Mouse (Mus musculus) embryo, embryonic 10.5 days (tissue): ENCODE measurements around the gene Asic1.
"Not testable (repeated sequence)": the region's sequence is repeated elsewhere in the genome, so short reads cannot be mapped to it uniquely, and the experiment has no call there.

Experiments used
- DNase-seq: peaks from one replicate; pipeline ENCODE4 v3.0.0-alpha.2; 2015; ENCODE audit warnings: low spot score

Asic1 gene

GRCm38 (mm10) chr15:99719865-99720264 lies 49.7 kb downstream of the Asic1 start:
- DNase-seq: no peak

- no peak for DNase-seq
Measured at GRCm38 (mm10) chr15:99721921-99722743, 52.0 kb downstream of the Asic1 start.

- no peak for DNase-seq
Measured at GRCm38 (mm10) chr15:99723120-99723514, 52.9 kb downstream of the Asic1 start.

- DNase-seq: peak; percentile 63
Measured at GRCm38 (mm10) chr15:99723515-99724291, 53.5 kb downstream of the Asic1 start.

- DNase-seq: peak; percentile 86
Measured at GRCm38 (mm10) chr15:99724292-99725021, 54.3 kb downstream of the Asic1 start.

- peak; percentile 99 for DNase-seq
Measured at GRCm38 (mm10) chr15:99725341-99726155, 55.4 kb downstream of the Asic1 start, which contains the start of gene Cox14. Gene Cox14 (plus strand): TSS chr15:99725618.

GRCm38 (mm10) chr15:99726549-99726948 lies 56.4 kb downstream of the Asic1 start:
- DNase-seq: no peak

- DNase-seq: not testable (repeated sequence)
Measured at GRCm38 (mm10) chr15:99727039-99727438, 56.9 kb downstream of the Asic1 start.

- DNase-seq: no peak
Measured at GRCm38 (mm10) chr15:99727525-99727924, 57.4 kb downstream of the Asic1 start.

GRCm38 (mm10) chr15:99728211-99728610 lies 58.0 kb downstream of the Asic1 start:
- DNase-seq: no peak

- no peak for DNase-seq
Measured at GRCm38 (mm10) chr15:99729056-99729783, 59.1 kb downstream of the Asic1 start.

GRCm38 (mm10) chr15:99731167-99731566 lies 61.0 kb downstream of the Asic1 start:
- no peak for DNase-seq

GRCm38 (mm10) chr15:99731678-99732077 lies 61.5 kb downstream of the Asic1 start:
- no peak for DNase-seq

- no peak for DNase-seq
Measured at GRCm38 (mm10) chr15:99733186-99733585, 63.0 kb downstream of the Asic1 start.

GRCm38 (mm10) chr15:99735631-99736030 lies 65.5 kb downstream of the Asic1 start:
- DNase-seq: no peak

GRCm38 (mm10) chr15:99736675-99737074 lies 66.5 kb downstream of the Asic1 start:
- no peak for DNase-seq

GRCm38 (mm10) chr15:99740229-99740628 lies 70.1 kb downstream of the Asic1 start:
- DNase-seq: no peak
